Mouse (Mus musculus) erythroblast, embryonic 14.5 days (primary cell): Measurements from ENCODE around the gene Gm42878. TPM values are rescaled to one million over a fixed set of nuclear protein-coding genes. Genes with fewer than 3 reads are reported as not detected.

Experiments used
- H3K27me3 ChIP-seq: 2 replicates; pipeline ENCODE4 v1.6.1; 2012; ENCODE audit warnings: inconsistent platforms; ENCODE audit not compliant: control insufficient read depth
- H3K36me3 ChIP-seq: 2 replicates; pipeline ENCODE4 v1.6.1; 2012; ENCODE audit warnings: mild to moderate bottlenecking, inconsistent platforms; ENCODE audit not compliant: control insufficient read depth
- H3K4me1 ChIP-seq: 2 replicates; pipeline ENCODE4 v1.6.1; 2012; ENCODE audit warnings: inconsistent platforms; ENCODE audit not compliant: control insufficient read depth
- H3K4me3 ChIP-seq: replicated peaks from 2 replicates; pipeline ENCODE3; 2012; ENCODE audit warnings: moderate library complexity, mild to moderate bottlenecking, inconsistent platforms
- H3K9me3 ChIP-seq: 2 replicates; pipeline ENCODE4 v1.6.1; 2012; ENCODE audit warnings: low read length, inconsistent platforms, mixed read lengths; ENCODE audit not compliant: control insufficient read depth
- GATA1 ChIP-seq: IDR thresholded peaks from 2 replicates; pipeline ENCODE4 v1.6.1; 2012; ENCODE audit warnings: low read length, inconsistent platforms, mixed read lengths
- TAL1 ChIP-seq: IDR thresholded peaks from 3 replicates; pipeline ENCODE4 v1.6.1; 2012; ENCODE audit warnings: low read length, inconsistent platforms, mixed read lengths
- polyA plus RNA-seq: library from polyadenylated mRNA; stranded (reverse); fragments of >175 nt; gene quantifications from 2 replicates; pipeline ENCODE4 v1.2.3, GENCODE M21; 2012

Gene Gm42878
- polyA plus RNA-seq, 1 experiment, result not detected

GRCm38 (mm10) chr5:121586400-121587039 is 41.2 kb upstream of the Gm42878 start:
- TF ChIP-seq TAL1, result no peak
- TF ChIP-seq GATA1, result no peak
- H3K27me3 ChIP-seq, result no peaks in the 10 kb centered on the region
- H3K4me3 ChIP-seq, result peak overlapping the region; percentile 26
- no peaks in the 10 kb centered on the region; the same call in 1 of the 2 replicates for H3K36me3 ChIP-seq
- H3K9me3 ChIP-seq, result no peaks in the 10 kb centered on the region
- peaks cover 30% of the 10 kb centered on the region for H3K4me1 ChIP-seq

- no peak overlapping the region for H3K4me3 ChIP-seq
Observed at GRCm38 (mm10) chr5:121585699-121586098, 40.4 kb upstream of the Gm42878 start.

DNA sequence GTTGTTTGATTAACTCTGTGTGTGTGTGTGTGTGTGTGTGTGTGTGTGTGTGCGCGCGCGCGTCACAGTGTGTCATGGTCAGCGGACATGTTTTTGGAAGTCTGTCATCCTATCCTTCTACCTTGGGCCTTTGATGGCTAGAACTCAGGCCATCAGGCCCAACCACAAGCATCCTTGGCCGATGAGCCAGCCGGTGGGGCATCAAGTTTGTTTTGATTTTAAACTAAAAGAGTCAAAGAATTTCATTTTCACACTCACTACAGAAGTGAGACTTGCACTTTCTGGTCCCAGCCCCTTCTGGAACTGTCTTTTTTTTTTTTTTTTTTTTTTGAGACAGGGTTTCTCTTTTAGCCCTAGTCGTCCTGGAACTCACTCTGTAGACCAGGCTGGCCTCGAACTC is 39.7 kb upstream of the Gm42878 start:
- no peaks in the 10 kb centered on the region for H3K9me3 ChIP-seq
- peaks cover 26% of the 10 kb centered on the region for H3K4me1 ChIP-seq
- no peak for TF ChIP-seq GATA1
- no peak for TF ChIP-seq TAL1
- peaks cover 4% of the 10 kb centered on the region; the same call in 1 of the 2 replicates for H3K36me3 ChIP-seq
- no peaks in the 10 kb centered on the region for H3K27me3 ChIP-seq
- no peak overlapping the region for H3K4me3 ChIP-seq

More at GRCm38 (mm10) chr5:121585699-121586098, 40.4 kb upstream of the Gm42878 start:
- Histone ChIP-seq H3K4me1 (peaks cover 26% of the 10 kb centered on the region), H3K9me3 (no peaks in the 10 kb centered on the region), H3K27me3 (no peaks in the 10 kb centered on the region), H3K36me3 (no peaks in the 10 kb centered on the region; the same call in 1 of the 2 replicates)
- TF ChIP-seq GATA1 (no peak), TAL1 (no peak)

DNA sequence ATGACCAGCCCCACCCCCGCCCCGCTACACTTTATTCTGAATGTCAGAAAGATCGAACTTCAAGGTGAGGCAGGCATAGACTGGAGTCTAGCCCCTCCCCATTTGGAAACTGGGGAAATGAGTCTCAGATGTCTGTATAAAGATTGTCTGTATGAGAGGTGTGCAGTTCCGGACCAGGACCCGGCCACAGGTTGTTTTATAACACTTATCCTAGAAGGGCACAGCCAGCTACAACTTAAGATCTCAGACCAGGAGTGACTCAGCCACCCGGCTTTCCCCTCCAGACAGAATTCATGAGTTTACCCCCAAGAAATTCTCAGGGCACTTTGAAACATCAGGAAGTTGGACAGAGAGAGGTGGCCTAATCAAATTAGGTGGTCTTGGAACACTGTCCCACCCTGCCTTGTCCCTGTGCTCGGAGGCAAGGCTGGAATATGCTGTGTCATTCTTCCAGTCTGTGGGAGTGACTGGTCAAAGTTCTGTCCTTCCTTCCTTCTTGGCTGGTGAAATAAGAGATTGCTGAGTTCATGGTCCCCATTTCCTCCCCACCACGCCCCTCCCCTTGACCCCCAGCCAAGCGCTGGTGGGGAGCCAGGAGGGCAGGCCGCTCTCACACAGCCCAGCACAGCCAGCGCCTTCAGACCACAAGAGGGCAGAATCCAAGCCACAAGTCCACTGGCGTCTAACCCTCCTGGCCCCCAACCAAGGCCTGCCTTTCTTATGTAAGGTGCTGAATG is 38.7 kb upstream of the Gm42878 start:
- Histone ChIP-seq H3K36me3 (peaks cover 15% of the 10 kb centered on the region), H3K9me3 (no peaks in the 10 kb centered on the region), H3K4me1 (peaks cover 26% of the 10 kb centered on the region), H3K4me3 (no peak overlapping the region), H3K27me3 (no peaks in the 10 kb centered on the region)
- TF ChIP-seq GATA1 (no peak), TAL1 (no peak)

DNA sequence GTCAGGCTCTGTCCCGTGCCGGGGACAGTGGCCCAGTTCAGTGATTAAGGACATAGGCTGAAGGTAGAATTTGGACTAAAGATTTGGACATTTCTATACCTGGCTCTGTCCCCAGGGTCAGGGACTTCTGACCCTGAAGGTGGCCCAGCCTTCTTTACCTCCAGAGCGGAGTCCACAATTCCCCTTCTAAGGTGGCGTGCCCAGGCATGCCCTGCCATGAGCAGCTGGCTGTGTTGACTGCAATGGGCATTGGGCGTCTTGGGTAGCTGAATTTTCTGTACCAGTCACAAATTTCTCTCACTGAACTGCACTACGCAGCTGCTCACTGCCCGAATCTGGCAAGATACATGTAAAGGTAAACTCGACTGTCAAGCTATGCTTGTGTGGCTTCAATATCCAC is 36.7 kb upstream of the Gm42878 start:
- peaks cover 30% of the 10 kb centered on the region for H3K36me3 ChIP-seq
- no peak overlapping the region for H3K4me3 ChIP-seq
- peaks cover 22% of the 10 kb centered on the region for H3K4me1 ChIP-seq
- H3K27me3 ChIP-seq, result no peaks in the 10 kb centered on the region
- no peaks in the 10 kb centered on the region for H3K9me3 ChIP-seq
- TF ChIP-seq GATA1 (no peak), TAL1 (no peak)

- H3K9me3 ChIP-seq, result no peaks in the 10 kb centered on the region
- H3K27me3 ChIP-seq, result no peaks in the 10 kb centered on the region
- no peak for TF ChIP-seq TAL1
- TF ChIP-seq GATA1, result no peak
- H3K4me3 ChIP-seq, result no peak overlapping the region
- no peaks in the 10 kb centered on the region for H3K4me1 ChIP-seq
- H3K36me3 ChIP-seq, result peaks cover 75% of the 10 kb centered on the region
Observed at GRCm38 (mm10) chr5:121576927-121577488, 31.7 kb upstream of the Gm42878 start.

- H3K27me3 ChIP-seq, result no peaks in the 10 kb centered on the region
- TF ChIP-seq TAL1 (no peak), GATA1 (no peak)
- H3K4me3 ChIP-seq, result no peak overlapping the region
- H3K4me1 ChIP-seq, result no peaks in the 10 kb centered on the region
- H3K9me3 ChIP-seq, result no peaks in the 10 kb centered on the region
- H3K36me3 ChIP-seq, result peaks cover 86% of the 10 kb centered on the region
Observed at GRCm38 (mm10) chr5:121575867-121576266, 30.6 kb upstream of the Gm42878 start.

DNA sequence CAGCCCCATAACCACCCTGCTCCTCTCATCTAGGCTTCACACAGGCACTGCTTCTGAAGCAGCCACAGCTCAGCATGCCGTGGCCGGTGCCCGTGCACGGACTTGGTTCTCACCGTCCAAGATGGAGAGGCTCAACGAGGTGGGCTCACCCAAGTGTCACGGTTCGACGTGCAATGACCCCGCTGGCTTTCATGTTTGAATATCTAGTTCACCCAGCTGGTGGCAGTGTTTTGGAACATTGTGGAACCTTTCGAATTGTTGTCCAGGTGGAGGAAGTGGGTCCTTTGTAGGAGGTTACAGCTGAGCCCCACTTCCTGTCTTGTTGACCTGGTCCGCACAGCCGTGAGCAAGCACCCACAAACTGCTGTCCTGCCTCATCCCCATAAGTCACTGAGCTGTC is 28.9 kb upstream of the Gm42878 start:
- TF ChIP-seq GATA1, result no peak
- TF ChIP-seq TAL1, result no peak
- no peaks in the 10 kb centered on the region for H3K27me3 ChIP-seq
- peaks cover 84% of the 10 kb centered on the region for H3K36me3 ChIP-seq

DNA sequence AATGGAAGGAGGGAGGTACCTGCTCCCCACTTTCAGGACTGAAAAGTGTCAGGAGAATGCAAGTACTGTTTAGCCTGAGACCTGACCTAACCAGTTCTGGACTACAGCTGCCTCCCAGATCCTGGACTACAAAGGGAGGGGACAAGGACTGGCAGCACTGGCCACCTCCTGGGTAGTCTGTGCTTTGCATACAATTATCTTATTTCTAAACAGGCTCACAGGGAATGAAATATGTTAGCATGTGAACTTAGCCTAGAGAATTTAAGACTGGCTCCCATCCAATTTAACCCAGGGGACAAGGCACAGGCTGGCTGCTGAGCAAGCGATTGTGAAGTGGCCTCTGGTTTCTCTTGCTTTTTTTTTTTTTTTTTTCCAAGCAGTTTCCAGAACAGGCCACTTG is 25.5 kb upstream of the Gm42878 start:
- Histone ChIP-seq H3K27me3 (no peaks in the 10 kb centered on the region), H3K36me3 (peaks cover 68% of the 10 kb centered on the region), H3K4me1 (no peaks in the 10 kb centered on the region), H3K4me3 (no peak overlapping the region), H3K9me3 (no peaks in the 10 kb centered on the region)
- no peak for TF ChIP-seq TAL1
- TF ChIP-seq GATA1, result no peak

More for the DNA sequence above, 28.9 kb upstream of the Gm42878 start:
- H3K4me3 ChIP-seq, result no peak overlapping the region
- H3K4me1 ChIP-seq, result no peaks in the 10 kb centered on the region
- H3K9me3 ChIP-seq, result no peaks in the 10 kb centered on the region
